Mouse (Mus musculus) embryonic facial prominence, embryonic 13.5 days (tissue): Measurements from ENCODE around the gene Cnot10. TPM values are rescaled to one million over a fixed set of nuclear protein-coding genes. Genes with fewer than 3 reads are reported as not detected.
A peak's percentile ranks its signal among the peaks of the same experiment; 100 is the strongest.

Source experiments
- ATAC-seq: fragments of 200-750 bp; cut with Nextera tagmentation; 2 replicates; pipeline ENCODE4 v1.8.0; 2017; ENCODE audit warnings: low read depth; ENCODE audit not compliant: insufficient number of reproducible peaks, insufficient read depth, low FRiP score, low TSS enrichment
- H3K27ac ChIP-seq: fragments of 300-500 bp; sonication (generic); 2 replicates; pipeline ENCODE4 v1.5.1; 2015; ENCODE audit warnings: moderate library complexity, mild to moderate bottlenecking, inconsistent platforms
- H3K27me3 ChIP-seq: fragments of 300-500 bp; sonication (generic); 2 replicates; pipeline ENCODE4 v1.6.1; 2015; ENCODE audit warnings: mild to moderate bottlenecking, inconsistent platforms
- H3K36me3 ChIP-seq: fragments of 300-500 bp; sonication (generic); 2 replicates; pipeline ENCODE4 v1.6.1; 2015; ENCODE audit warnings: mild to moderate bottlenecking, inconsistent platforms
- H3K4me1 ChIP-seq: fragments of 300-500 bp; sonication (generic); 2 replicates; pipeline ENCODE4 v1.6.1; 2015; ENCODE audit warnings: inconsistent platforms
- H3K4me2 ChIP-seq: fragments of 300-500 bp; sonication (generic); 2 replicates; pipeline ENCODE4 v1.6.1; 2015; ENCODE audit warnings: moderate library complexity, mild to moderate bottlenecking, inconsistent platforms
- H3K4me3 ChIP-seq: fragments of 300-500 bp; sonication (generic); 2 replicates; pipeline ENCODE4 v1.5.1; 2015; ENCODE audit warnings: mild to moderate bottlenecking, inconsistent platforms
- H3K9ac ChIP-seq: fragments of 300-500 bp; sonication (generic); 2 replicates; pipeline ENCODE4 v1.6.1; 2015; ENCODE audit warnings: mild to moderate bottlenecking, inconsistent platforms
- H3K9me3 ChIP-seq: fragments of 300-500 bp; sonication (generic); 2 replicates; pipeline ENCODE4 v1.6.1; 2016; ENCODE audit warnings: inconsistent platforms
- WGBS: fragments of 180-500 bp; shearing (Covaris S2); methylation state at CpG from one replicate; pipeline ENCODE4 v1.1.7; 2015; ENCODE audit warnings: mixed read lengths; 5-methylcytosine and 5-hydroxymethylcytosine counted together
- polyA plus RNA-seq: library from polyadenylated mRNA; unstranded; fragments of >200 nt; fragmentation: Nextera tagmentation; extraction: Ambion mirVana; gene quantifications from 2 replicates; pipeline ENCODE4 v1.2.1, GENCODE M21; 2015

The Cnot10 gene
- polyA plus RNA-seq = 77.0 and 83.5 TPM in 2 replicates

GRCm38 (mm10) chr9:114639839-114640646 is at the start of gene Cnot10:
TSS of gene Cnot10 (minus strand) at chr9:114640184.
- peaks cover 38% of the 10 kb centered on the region for H3K27me3 ChIP-seq
- peak within 1 kb of the TSS; percentile 84 for H3K4me2 ChIP-seq
- H3K4me1 ChIP-seq = peaks cover 16% of the 10 kb centered on the region
- peak; percentile 96 for ATAC-seq
- peak within 1 kb of the TSS; percentile 88 for H3K27ac ChIP-seq
- no peaks in the 10 kb centered on the region for H3K9me3 ChIP-seq
- H3K36me3 ChIP-seq = peaks cover 22% of the 10 kb centered on the region
- peak within 1 kb of the TSS; percentile 89 for H3K9ac ChIP-seq
- WGBS = 4% methylated on average over 51 of the region's 51 CpGs
- H3K4me3 ChIP-seq = peak within 1 kb of the TSS; percentile 94

DNA sequence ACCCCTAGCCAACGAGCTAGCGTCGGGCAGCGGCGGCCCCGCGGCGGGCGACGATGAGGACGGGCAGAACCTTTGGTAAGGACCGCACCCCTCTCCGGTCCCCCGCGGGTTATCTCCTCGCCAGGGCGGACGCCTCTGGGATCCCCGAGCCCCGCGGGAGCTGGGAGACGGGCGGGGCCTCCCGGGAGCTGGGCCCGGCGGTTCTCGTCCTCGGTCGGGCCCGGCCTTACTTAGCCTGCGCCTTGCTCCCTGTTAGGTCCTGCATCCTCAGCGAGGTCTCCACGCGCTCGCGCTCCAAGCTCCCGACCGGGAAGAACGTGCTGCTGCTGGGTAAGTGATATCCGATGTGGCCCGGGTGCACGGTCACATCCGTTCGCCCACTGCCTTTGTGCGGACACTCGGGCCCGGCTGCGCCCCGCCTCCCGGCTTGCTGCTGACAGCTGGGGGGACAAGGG is 49.0 kb upstream of the Cnot10 start:
- Histone ChIP-seq H3K27ac (peak overlapping the region; percentile 88), H3K27me3 (no peaks in the 10 kb centered on the region), H3K4me3 (peak overlapping the region; percentile 91), H3K4me2 (peak overlapping the region; percentile 92), H3K9me3 (no peaks in the 10 kb centered on the region), H3K9ac (peak overlapping the region; percentile 96), H3K4me1 (peaks cover 23% of the 10 kb centered on the region), H3K36me3 (peaks cover 20% of the 10 kb centered on the region)
- WGBS = 0% methylated on average over 50 of the region's 50 CpGs
- ATAC-seq = peak; percentile 70

DNA sequence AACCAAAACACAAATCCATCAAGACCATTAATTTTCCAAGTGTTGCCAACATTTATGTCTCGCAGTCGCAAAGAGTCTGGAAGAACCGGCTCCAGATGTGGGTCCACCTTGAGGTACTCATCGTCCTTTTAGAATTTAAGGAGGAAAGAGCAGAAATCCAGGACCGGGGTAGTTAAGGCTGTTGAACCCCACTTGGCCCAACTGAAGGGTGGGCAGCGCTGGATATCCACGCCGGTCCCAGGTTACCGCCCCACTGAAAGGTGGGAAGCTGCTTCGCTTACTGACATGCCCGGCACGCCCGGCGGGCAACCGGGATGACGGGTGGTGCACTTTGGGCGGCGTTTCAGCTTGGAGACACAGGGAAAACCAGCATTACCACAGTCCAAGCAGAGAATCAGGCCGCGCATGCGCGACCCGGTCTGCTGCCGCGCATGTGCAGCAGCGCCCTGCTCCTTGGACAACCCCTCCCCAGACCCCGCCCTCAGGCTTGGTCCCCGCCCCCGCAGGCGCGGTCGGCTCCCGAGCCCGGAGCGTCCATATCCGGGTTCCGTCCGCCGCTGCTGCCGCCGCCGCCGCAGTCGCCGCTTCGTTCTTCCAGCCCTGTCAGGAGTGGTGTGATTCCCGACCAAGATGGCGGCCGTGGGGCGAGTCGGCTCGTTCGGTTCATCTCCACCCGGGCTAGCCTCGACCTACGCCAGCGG is 48.4 kb upstream of the Cnot10 start, which contains the start of gene Dync1li1:
Gene Dync1li1, plus strand, starts transcription at position 539 of the 701 bp plus-strand sequence.
- 1% methylated on average over 56 of the region's 57 CpGs for WGBS
- Histone ChIP-seq H3K4me3 (peak within 1 kb of the TSS; percentile 91), H3K27ac (peak within 1 kb of the TSS; percentile 88), H3K4me2 (peak within 1 kb of the TSS; percentile 92), H3K27me3 (no peaks in the 10 kb centered on the region), H3K9ac (peak within 1 kb of the TSS; percentile 96), H3K9me3 (no peaks in the 10 kb centered on the region), H3K36me3 (peaks cover 14% of the 10 kb centered on the region), H3K4me1 (peaks cover 23% of the 10 kb centered on the region)
- ATAC-seq = peak; percentile 97

- Histone ChIP-seq H3K9ac (peak overlapping the region; percentile 96), H3K27ac (peak overlapping the region; percentile 88; the same call in 1 of the 2 replicates), H3K9me3 (no peaks in the 10 kb centered on the region), H3K4me1 (peaks cover 23% of the 10 kb centered on the region), H3K27me3 (no peaks in the 10 kb centered on the region), H3K36me3 (peaks cover 8% of the 10 kb centered on the region), H3K4me3 (peak overlapping the region; percentile 91), H3K4me2 (peak overlapping the region; percentile 92)
- WGBS = 79% methylated on average over 13 of the region's 13 CpGs
- no peak for ATAC-seq
Measured at GRCm38 (mm10) chr9:114687639-114688038, 47.7 kb upstream of the Cnot10 start.

DNA sequence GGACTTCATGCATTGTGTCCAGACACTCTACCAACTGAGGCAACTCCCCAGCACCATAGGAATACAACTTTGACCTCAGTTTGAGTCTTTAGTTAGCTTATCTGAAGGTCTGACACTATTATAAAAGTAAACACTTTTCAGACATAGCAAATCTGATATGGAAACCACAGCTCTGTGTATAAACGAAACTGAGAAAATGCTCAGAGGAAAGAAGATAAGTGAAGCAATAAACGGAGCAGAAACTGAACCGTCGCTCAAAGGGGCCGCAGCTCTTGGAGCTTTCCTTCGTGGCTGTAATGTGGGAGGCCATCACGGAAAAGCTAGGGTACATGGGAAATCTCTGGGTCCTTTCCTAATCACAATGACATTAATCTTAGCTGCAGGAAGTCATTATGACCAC is 46.3 kb upstream of the Cnot10 start:
- H3K4me1 ChIP-seq = peaks cover 23% of the 10 kb centered on the region
- no peak overlapping the region for H3K27ac ChIP-seq
- ATAC-seq = no peak
- no peak overlapping the region for H3K4me2 ChIP-seq
- no peaks in the 10 kb centered on the region for H3K9me3 ChIP-seq
- H3K4me3 ChIP-seq = no peak overlapping the region
- no peaks in the 10 kb centered on the region for H3K36me3 ChIP-seq
- 87% methylated on average over 7 of the region's 7 CpGs for WGBS
- no peak overlapping the region for H3K9ac ChIP-seq
- H3K27me3 ChIP-seq = no peaks in the 10 kb centered on the region

GRCm38 (mm10) chr9:114682193-114682592 is 42.2 kb upstream of the Cnot10 start:
- no peak for ATAC-seq
- no peak overlapping the region for H3K9ac ChIP-seq

GRCm38 (mm10) chr9:114680531-114680930 is 40.5 kb upstream of the Cnot10 start:
- H3K36me3 ChIP-seq = no peaks in the 10 kb centered on the region
- H3K27ac ChIP-seq = no peak overlapping the region
- ATAC-seq = no peak
- no peaks in the 10 kb centered on the region for H3K27me3 ChIP-seq
- 78% methylated on average over 6 of the region's 6 CpGs for WGBS
- no peak overlapping the region for H3K4me3 ChIP-seq
- no peak overlapping the region for H3K4me2 ChIP-seq
- H3K4me1 ChIP-seq = no peaks in the 10 kb centered on the region
- H3K9me3 ChIP-seq = no peaks in the 10 kb centered on the region
- H3K9ac ChIP-seq = no peak overlapping the region

More at GRCm38 (mm10) chr9:114682193-114682592, 42.2 kb upstream of the Cnot10 start:
- Histone ChIP-seq H3K36me3 (no peaks in the 10 kb centered on the region), H3K27me3 (no peaks in the 10 kb centered on the region), H3K9me3 (no peaks in the 10 kb centered on the region), H3K27ac (no peak overlapping the region), H3K4me1 (no peaks in the 10 kb centered on the region), H3K4me3 (no peak overlapping the region), H3K4me2 (no peak overlapping the region)
- WGBS = 78% methylated on average over 4 of the region's 4 CpGs

DNA sequence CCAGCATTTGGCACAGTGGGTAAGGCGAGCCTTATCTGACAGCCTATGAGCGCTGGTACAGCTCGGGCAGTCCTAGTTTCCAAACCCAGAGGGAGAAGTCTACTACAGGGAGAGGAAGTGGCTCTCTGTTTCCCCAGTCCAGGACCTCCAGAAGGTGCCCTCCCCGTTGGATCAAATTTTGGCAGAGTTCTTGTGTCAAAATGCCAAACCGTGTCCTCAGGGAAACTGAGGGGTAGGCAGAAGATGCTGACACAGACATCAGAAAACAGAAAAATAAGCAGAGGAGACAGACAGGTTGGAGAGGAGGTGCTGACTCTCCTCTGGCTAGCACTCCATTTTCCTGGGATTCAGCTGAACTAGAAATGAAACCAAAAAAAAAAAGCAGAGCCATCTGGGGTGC is 40.0 kb upstream of the Cnot10 start:
- H3K27me3 ChIP-seq = no peaks in the 10 kb centered on the region
- no peak for ATAC-seq
- H3K4me2 ChIP-seq = no peak overlapping the region
- no peaks in the 10 kb centered on the region for H3K36me3 ChIP-seq
- WGBS = 77% methylated on average over 5 of the region's 5 CpGs
- no peak overlapping the region for H3K27ac ChIP-seq
- no peaks in the 10 kb centered on the region for H3K4me1 ChIP-seq
- no peak overlapping the region for H3K4me3 ChIP-seq
- no peaks in the 10 kb centered on the region for H3K9me3 ChIP-seq
- no peak overlapping the region for H3K9ac ChIP-seq

DNA sequence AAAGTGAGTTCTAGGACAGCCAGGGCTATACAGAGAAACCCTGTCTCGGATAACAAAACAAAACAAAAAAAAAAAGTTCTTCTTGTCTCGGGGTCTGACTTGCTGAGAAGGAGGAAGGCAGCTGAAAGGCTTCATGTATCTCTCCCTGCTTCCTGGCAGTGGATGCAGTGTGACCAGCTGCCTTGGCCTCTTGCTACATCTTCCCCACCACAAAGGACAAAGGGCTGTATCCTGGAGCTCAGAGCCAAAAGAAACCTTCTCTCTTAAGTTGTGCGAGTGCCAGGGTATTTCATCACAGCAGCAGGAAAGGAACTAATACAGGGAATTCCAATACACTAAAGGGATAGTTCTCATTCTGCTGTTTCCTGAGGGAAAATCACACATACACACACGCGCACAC is 38.6 kb upstream of the Cnot10 start:
- H3K9me3 ChIP-seq = no peaks in the 10 kb centered on the region
- H3K4me3 ChIP-seq = no peak overlapping the region
- no peak overlapping the region for H3K4me2 ChIP-seq
- H3K27ac ChIP-seq = no peak overlapping the region
- H3K36me3 ChIP-seq = no peaks in the 10 kb centered on the region
- 82% methylated on average over 5 of the region's 5 CpGs for whole genome bisulfite sequencing
- no peaks in the 10 kb centered on the region for H3K27me3 ChIP-seq
- ATAC-seq = no peak
- peaks cover 2% of the 10 kb centered on the region; the same call in 1 of the 2 replicates for H3K4me1 ChIP-seq
- H3K9ac ChIP-seq = no peak overlapping the region

- Histone ChIP-seq H3K4me3 (no peak overlapping the region), H3K27ac (no peak overlapping the region), H3K36me3 (no peaks in the 10 kb centered on the region), H3K27me3 (no peaks in the 10 kb centered on the region), H3K9me3 (no peaks in the 10 kb centered on the region), H3K9ac (0 out of 2 replicates have a peak overlapping the region, but pooled peaks have one; percentile 67), H3K4me2 (peak overlapping the region; percentile 61; the same call in 1 of the 2 replicates), H3K4me1 (peaks cover 12% of the 10 kb centered on the region)
- no peak for ATAC-seq
- 46% methylated on average over 2 of the region's 2 CpGs for WGBS
Measured at GRCm38 (mm10) chr9:114673626-114674025, 33.6 kb upstream of the Cnot10 start.

DNA sequence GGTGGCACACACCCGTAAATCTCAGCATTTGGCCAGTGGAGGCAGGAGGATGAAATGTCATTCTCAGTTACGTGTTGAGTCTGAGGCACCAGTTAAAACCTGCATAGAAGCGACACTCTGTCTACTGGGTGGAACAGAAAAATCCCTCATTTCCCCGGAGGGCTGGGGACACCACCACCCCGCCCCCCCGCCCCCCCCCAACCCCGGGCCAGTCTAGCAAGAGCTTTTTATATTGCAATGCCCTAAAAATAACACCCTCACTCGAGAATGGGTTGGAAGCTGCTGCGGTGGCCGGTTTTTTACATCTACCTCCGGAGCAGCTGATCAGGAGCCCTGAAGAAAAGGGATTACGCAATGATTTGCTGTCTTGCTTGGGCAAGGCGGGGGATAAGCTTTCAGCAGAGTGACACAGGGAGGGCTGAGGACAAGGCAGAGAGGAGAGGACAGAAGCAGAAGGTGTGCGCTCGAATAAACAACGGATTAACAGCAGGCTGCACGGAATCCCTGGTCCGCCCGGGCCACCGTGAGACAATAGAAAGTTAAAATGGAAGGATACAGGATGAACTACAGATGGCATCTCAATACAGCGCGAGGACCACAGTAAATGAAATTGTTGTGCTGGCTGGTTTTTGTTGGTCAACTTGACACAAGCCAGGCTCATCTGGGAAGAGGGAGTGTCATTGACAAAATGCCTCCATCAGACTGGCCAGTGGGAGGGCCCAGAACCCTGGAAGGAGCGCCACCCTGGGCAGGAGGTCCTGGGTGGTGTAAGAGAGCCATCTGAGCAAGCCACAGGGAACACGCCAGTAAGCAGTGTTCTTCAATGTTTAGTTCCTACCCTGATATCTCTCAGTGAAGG is 32.9 kb upstream of the Cnot10 start:
- H3K4me1 ChIP-seq = peaks cover 12% of the 10 kb centered on the region
- H3K4me3 ChIP-seq = peak overlapping the region; percentile 38
- 4% methylated on average over 24 of the region's 24 CpGs for WGBS
- no peaks in the 10 kb centered on the region for H3K27me3 ChIP-seq
- no peak for ATAC-seq
- H3K27ac ChIP-seq = no peak overlapping the region
- no peaks in the 10 kb centered on the region for H3K9me3 ChIP-seq
- peak overlapping the region; percentile 67 for H3K9ac ChIP-seq
- H3K36me3 ChIP-seq = no peaks in the 10 kb centered on the region
- peak overlapping the region; percentile 61 for H3K4me2 ChIP-seq
